Mouse (Mus musculus) heart, postnatal 0 days (tissue): ENCODE measurements at regions not wholly inside any gene's neighbourhood (a gene's known extent, or its start where the extent isn't known, plus 50 kb on each side); places are given as distances from the start of the nearest gene placed in this dataset.

Experiments used
- ATAC-seq: fragments of 200-750 bp; cut with Nextera tagmentation; 2 replicates; pipeline ENCODE4 v1.8.0; 2017; ENCODE audit warnings: low read depth, moderate number of reproducible peaks, moderate library complexity; ENCODE audit not compliant: insufficient read depth
- DNase-seq: peaks from one replicate; pipeline ENCODE4 v3.0.0-alpha.2; 2016; ENCODE audit warnings: low spot score
- H3K27ac ChIP-seq: fragments of 300-500 bp; sonication (generic); 2 replicates; pipeline ENCODE4 v1.5.1; 2014; ENCODE audit warnings: low read depth, mild to moderate bottlenecking
- H3K27me3 ChIP-seq: fragments of 300-500 bp; sonication (generic); 2 replicates; pipeline ENCODE4 v1.6.1; 2014; ENCODE audit warnings: low read length, mixed read lengths; ENCODE audit not compliant: control insufficient read depth, insufficient read depth
- H3K36me3 ChIP-seq: fragments of 300-500 bp; sonication (generic); replicated peaks from 2 replicates; pipeline ENCODE4 v1.6.1; 2014; ENCODE audit warnings: low read length, mixed read lengths; ENCODE audit not compliant: control insufficient read depth, insufficient read depth
- H3K4me1 ChIP-seq: fragments of 300-500 bp; sonication (generic); 2 replicates; pipeline ENCODE4 v1.6.1; 2014; ENCODE audit warnings: antibody characterized with exemption; ENCODE audit not compliant: control insufficient read depth, insufficient read depth
- H3K4me2 ChIP-seq: fragments of 300-500 bp; sonication (generic); 2 replicates; pipeline ENCODE4 v1.6.1; 2014; ENCODE audit warnings: low read depth, mild to moderate bottlenecking, low read length, moderate library complexity
- H3K4me3 ChIP-seq: fragments of 300-500 bp; sonication (generic); 2 replicates; pipeline ENCODE4 v1.5.1; 2014; ENCODE audit warnings: low read depth, low read length
- H3K9ac ChIP-seq: fragments of 300-500 bp; sonication (generic); replicated peaks from 2 replicates; pipeline ENCODE4 v1.6.1; 2014; ENCODE audit warnings: low read depth, low read length, mixed read lengths
- H3K9me3 ChIP-seq: fragments of 300-500 bp; sonication (generic); replicated peaks from 2 replicates; pipeline ENCODE4 v1.6.1; 2016; ENCODE audit warnings: low read length; ENCODE audit not compliant: control insufficient read depth
- CTCF ChIP-seq: IDR thresholded peaks from 2 replicates; pipeline ENCODE4 v1.5.1; 2016; ENCODE audit warnings: antibody characterized with exemption, control low read depth, low read depth
- EP300 ChIP-seq: IDR thresholded peaks from 2 replicates; pipeline ENCODE4 v1.6.1; 2016; ENCODE audit warnings: antibody characterized with exemption, low read depth
- WGBS: fragments of 180-500 bp; shearing (Covaris S2); extraction: QIAGEN DNeasy Blood & Tissue Kit; methylation state at CpG from one replicate; pipeline ENCODE4 v1.1.7; 2014; 5-methylcytosine and 5-hydroxymethylcytosine counted together

- no peak overlapping the region for H3K4me2 ChIP-seq
- H3K27ac ChIP-seq: no peak overlapping the region
- TF ChIP-seq CTCF: no peak
- TF ChIP-seq EP300: no peak
- H3K27me3 ChIP-seq: no peaks in the 10 kb centered on the region
- no peak overlapping the region for H3K9ac ChIP-seq
- no peaks in the 10 kb centered on the region for H3K36me3 ChIP-seq
- WGBS: 52% methylated on average over 5 of the region's 5 CpGs
- H3K9me3 ChIP-seq: no peaks in the 10 kb centered on the region
- DNase-seq (no peak), ATAC-seq (no peak)
- no peak overlapping the region for H3K4me3 ChIP-seq
- H3K4me1 ChIP-seq: no peaks in the 10 kb centered on the region
These were observed 244.7 kb upstream of the Prkd1 start for GRCm38 (mm10) chr12:50893604-50894003.

- no peak for ATAC-seq
- Histone ChIP-seq H3K27me3 (no peaks in the 10 kb centered on the region), H3K4me3 (no peak overlapping the region), H3K9ac (no peak overlapping the region), H3K4me1 (no peaks in the 10 kb centered on the region), H3K27ac (no peak overlapping the region), H3K36me3 (no peaks in the 10 kb centered on the region), H3K4me2 (no peak overlapping the region), H3K9me3 (no peaks in the 10 kb centered on the region)
- TF ChIP-seq CTCF: no peak
- no peak for TF ChIP-seq EP300
- DNase-seq: no peak
These were observed 226.9 kb upstream of the Prkd1 start for GRCm38 (mm10) chr12:50875796-50876195.

GRCm38 (mm10) chr12:50874024-50874398 lies 225.1 kb upstream of the Prkd1 start:
- ATAC-seq: no peak
- H3K4me1 ChIP-seq: no peaks in the 10 kb centered on the region

GRCm38 (mm10) chr12:50873390-50874023 lies 224.6 kb upstream of the Prkd1 start:
- Histone ChIP-seq H3K27ac (no peak overlapping the region), H3K27me3 (no peaks in the 10 kb centered on the region), H3K9ac (no peak overlapping the region), H3K36me3 (no peaks in the 10 kb centered on the region), H3K4me3 (no peak overlapping the region), H3K4me2 (no peak overlapping the region), H3K4me1 (no peaks in the 10 kb centered on the region), H3K9me3 (no peaks in the 10 kb centered on the region)
- TF ChIP-seq CTCF: no peak
- no peak for TF ChIP-seq EP300
- 85% methylated on average over 11 of the region's 11 CpGs for WGBS
- ATAC-seq (no peak), DNase-seq (no peak)

More at GRCm38 (mm10) chr12:50874024-50874398, 225.1 kb upstream of the Prkd1 start:
- Histone ChIP-seq H3K9me3 (no peaks in the 10 kb centered on the region), H3K36me3 (no peaks in the 10 kb centered on the region), H3K27me3 (no peaks in the 10 kb centered on the region), H3K9ac (no peak overlapping the region), H3K4me2 (no peak overlapping the region), H3K27ac (no peak overlapping the region), H3K4me3 (no peak overlapping the region)
- TF ChIP-seq EP300 (no peak), CTCF (no peak)
- DNase-seq: no peak
- WGBS: 89% methylated on average over 4 of the region's 4 CpGs

- Histone ChIP-seq H3K4me3 (no peak overlapping the region), H3K4me1 (no peaks in the 10 kb centered on the region), H3K27me3 (no peaks in the 10 kb centered on the region), H3K9me3 (no peaks in the 10 kb centered on the region), H3K36me3 (no peaks in the 10 kb centered on the region), H3K4me2 (no peak overlapping the region), H3K9ac (no peak overlapping the region), H3K27ac (no peak overlapping the region)
- no peak for ATAC-seq
- DNase-seq: no peak
- WGBS: 86% methylated on average over 3 of the region's 3 CpGs
- TF ChIP-seq EP300: no peak
- TF ChIP-seq CTCF: no peak
These were observed 202.7 kb upstream of the Prkd1 start for GRCm38 (mm10) chr12:50851644-50852043.

GRCm38 (mm10) chr12:50847976-50848375 lies 199.1 kb upstream of the Prkd1 start:
- ATAC-seq (no peak), DNase-seq (no peak)
- Histone ChIP-seq H3K27ac (no peak overlapping the region), H3K9ac (no peak overlapping the region), H3K4me1 (no peaks in the 10 kb centered on the region), H3K4me3 (no peak overlapping the region), H3K9me3 (no peaks in the 10 kb centered on the region), H3K27me3 (no peaks in the 10 kb centered on the region), H3K4me2 (no peak overlapping the region), H3K36me3 (no peaks in the 10 kb centered on the region)
- 31% methylated on average over 3 of the region's 3 CpGs for WGBS
- no peak for TF ChIP-seq EP300
- TF ChIP-seq CTCF: no peak
